Mouse (Mus musculus) liver, postnatal 0 days (tissue): ENCODE results near the gene 3100002H09Rik. TPM values are rescaled to one million over a fixed set of nuclear protein-coding genes. Genes with fewer than 3 reads are reported as not detected.

Experiments used
- ATAC-seq: fragments of 200-750 bp; cut with Nextera tagmentation; 2 replicates; pipeline ENCODE4 v1.8.0; 2017; ENCODE audit warnings: mild to moderate bottlenecking, moderate library complexity
- DNase-seq: peaks from one replicate; pipeline ENCODE4 v3.0.0-alpha.2; 2016
- H3K27ac ChIP-seq: fragments of 300-500 bp; sonication (generic); 2 replicates; pipeline ENCODE4 v1.5.1; 2014; ENCODE audit warnings: antibody characterized with exemption, moderate library complexity, mild to moderate bottlenecking, low read depth
- H3K27me3 ChIP-seq: fragments of 300-500 bp; sonication (generic); 2 replicates; pipeline ENCODE4 v1.6.1; 2014; ENCODE audit warnings: low read length, control low read depth, mixed read lengths; ENCODE audit not compliant: insufficient read depth
- H3K36me3 ChIP-seq: fragments of 300-500 bp; sonication (generic); replicated peaks from 2 replicates; pipeline ENCODE4 v1.6.1; 2014; ENCODE audit warnings: mild to moderate bottlenecking, control low read depth, low read length, moderate library complexity, mixed read lengths; ENCODE audit not compliant: insufficient read depth
- H3K4me1 ChIP-seq: fragments of 300-500 bp; sonication (generic); 2 replicates; pipeline ENCODE4 v1.6.1; 2014; ENCODE audit warnings: antibody characterized with exemption, mild to moderate bottlenecking, control low read depth; ENCODE audit not compliant: insufficient read depth
- H3K4me2 ChIP-seq: fragments of 300-500 bp; sonication (generic); 2 replicates; pipeline ENCODE4 v1.6.1; 2014; ENCODE audit warnings: low read depth, mild to moderate bottlenecking, low read length, moderate library complexity, mixed read lengths
- H3K4me3 ChIP-seq: fragments of 300-500 bp; sonication (generic); 2 replicates; pipeline ENCODE4 v1.5.1; 2014; ENCODE audit warnings: low read depth, low read length
- H3K9ac ChIP-seq: fragments of 300-500 bp; sonication (generic); replicated peaks from 2 replicates; pipeline ENCODE4 v1.6.1; 2014; ENCODE audit warnings: mild to moderate bottlenecking, moderate library complexity
- H3K9me3 ChIP-seq: fragments of 300-500 bp; sonication (generic); 2 replicates; pipeline ENCODE4 v1.6.1; 2016; ENCODE audit warnings: mild to moderate bottlenecking, control low read depth, low read length, mixed read lengths
- CTCF ChIP-seq: sonication (generic); IDR thresholded peaks from 2 replicates; pipeline ENCODE4 v1.5.1; 2016; ENCODE audit warnings: antibody characterized with exemption, low read depth
- EP300 ChIP-seq: IDR thresholded peaks from 2 replicates; pipeline ENCODE4 v1.6.1; 2016; ENCODE audit warnings: antibody characterized with exemption, low read depth, mild to moderate bottlenecking
- WGBS: fragments of 180-500 bp; shearing (Covaris S2); extraction: QIAGEN DNeasy Blood & Tissue Kit; methylation state at CpG from one replicate; pipeline ENCODE4 v1.1.7; 2014; ENCODE audit not compliant: insufficient replicate concordance; 5-methylcytosine and 5-hydroxymethylcytosine counted together
- polyA plus RNA-seq: library from polyadenylated mRNA; unstranded; fragments of >200 nt; fragmentation: Nextera tagmentation; extraction: Ambion mirVana; gene quantifications from 2 replicates; pipeline ENCODE4 v1.2.1, GENCODE M21; 2015

The 3100002H09Rik gene
- polyA plus RNA-seq, 1 experiment from 2014 or later = not detected

DNA sequence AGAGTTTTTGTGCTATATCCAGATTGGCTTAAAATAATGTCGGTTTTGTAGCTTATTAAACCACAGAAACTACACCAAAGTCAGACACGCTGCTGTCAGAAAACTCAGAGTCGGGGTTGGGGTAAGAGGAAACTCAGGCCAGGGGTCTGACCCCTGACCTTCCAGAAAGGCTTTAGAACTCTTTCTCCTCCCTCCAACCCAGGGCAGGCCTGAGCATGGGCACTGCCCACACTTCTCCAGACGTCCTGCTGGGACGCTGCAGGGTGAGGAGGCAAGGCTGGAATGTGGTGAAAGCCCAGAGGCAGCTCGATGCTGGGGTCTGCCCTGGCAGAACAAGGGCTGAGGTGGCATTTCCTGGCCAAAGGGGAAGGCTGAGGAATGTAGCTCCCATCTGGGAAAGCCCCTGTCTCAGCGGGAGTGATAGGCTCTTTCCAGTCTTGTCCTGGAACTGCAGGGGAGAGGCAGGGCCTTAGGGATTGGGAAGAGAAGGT lies 34.6 kb downstream of the 3100002H09Rik start:
- Histone ChIP-seq H3K4me2 (no peak overlapping the region), H3K4me3 (no peak overlapping the region), H3K27me3 (peaks cover 43% of the 10 kb centered on the region), H3K4me1 (no peaks in the 10 kb centered on the region), H3K36me3 (no peaks in the 10 kb centered on the region), H3K27ac (no peak overlapping the region), H3K9ac (no peak overlapping the region), H3K9me3 (no peaks in the 10 kb centered on the region)
- 8% methylated on average over 7 of the region's 7 CpGs for WGBS
- ATAC-seq (no peak), DNase-seq (no peak)
- TF ChIP-seq EP300 = no peak
- no peak for TF ChIP-seq CTCF

- no peak for DNase-seq
- 2% methylated on average over 58 of the region's 61 CpGs for WGBS
Measured at GRCm38 (mm10) chr4:124575269-124575954, 35.2 kb downstream of the 3100002H09Rik start.

DNA sequence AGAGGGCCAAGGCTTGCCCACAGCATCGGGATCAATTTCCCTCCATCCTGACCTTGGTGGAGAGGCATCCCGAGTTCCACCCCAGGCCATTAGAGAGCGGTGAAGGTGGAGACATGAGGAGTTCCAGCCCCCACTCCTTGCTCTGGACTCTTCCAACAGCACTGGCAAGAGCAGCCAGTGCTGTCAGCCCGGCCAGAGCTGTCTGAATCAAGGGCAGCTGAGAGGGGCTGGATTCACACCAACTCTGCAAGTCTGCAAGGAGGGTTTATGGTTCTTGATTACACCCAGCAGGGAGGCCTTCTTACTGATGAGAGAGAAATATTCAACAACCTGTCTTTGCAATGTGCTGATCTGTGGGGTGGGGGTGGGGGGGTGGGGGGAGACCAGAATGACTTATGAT lies 37.0 kb downstream of the 3100002H09Rik start:
- Histone ChIP-seq H3K4me3 (no peak overlapping the region), H3K4me2 (no peak overlapping the region), H3K4me1 (no peaks in the 10 kb centered on the region), H3K9ac (no peak overlapping the region), H3K27me3 (peaks cover 43% of the 10 kb centered on the region), H3K9me3 (no peaks in the 10 kb centered on the region), H3K36me3 (no peaks in the 10 kb centered on the region), H3K27ac (no peak overlapping the region)
- WGBS = 33% methylated on average over 3 of the region's 4 CpGs
- no peak for TF ChIP-seq CTCF
- TF ChIP-seq EP300 = no peak
- DNase-seq = no peak
- no peak for ATAC-seq

More at GRCm38 (mm10) chr4:124575269-124575954, 35.2 kb downstream of the 3100002H09Rik start:
- no peak for TF ChIP-seq CTCF
- TF ChIP-seq EP300 = no peak
- Histone ChIP-seq H3K27ac (no peak overlapping the region), H3K4me1 (no peaks in the 10 kb centered on the region), H3K4me3 (peak overlapping the region; percentile 7; the same call in 1 of the 2 replicates), H3K4me2 (peak overlapping the region; percentile 40), H3K9ac (no peak overlapping the region), H3K36me3 (no peaks in the 10 kb centered on the region), H3K27me3 (peaks cover 43% of the 10 kb centered on the region), H3K9me3 (no peaks in the 10 kb centered on the region)
- no peak for ATAC-seq

DNA sequence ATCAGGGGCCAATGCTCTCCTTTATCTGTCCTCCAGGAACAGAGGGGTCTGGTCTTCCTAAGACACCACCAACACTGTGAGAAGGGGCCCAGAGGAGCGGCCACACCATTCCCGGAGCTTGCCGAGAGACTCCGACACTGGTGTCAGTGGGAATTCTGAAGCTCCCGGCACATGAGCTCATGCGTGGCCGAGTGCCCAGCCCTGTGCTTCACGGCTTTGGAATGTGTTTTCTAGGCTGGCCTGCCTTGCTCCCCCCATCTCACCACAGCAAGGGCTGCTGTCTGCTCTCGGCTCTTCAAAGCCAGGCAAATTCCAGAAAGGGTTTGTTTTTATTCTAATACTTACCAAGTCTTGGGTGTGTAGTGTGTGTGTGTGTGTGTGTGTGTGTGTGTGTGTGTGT lies 39.6 kb downstream of the 3100002H09Rik start:
- no peak for DNase-seq
- Histone ChIP-seq H3K4me1 (no peaks in the 10 kb centered on the region), H3K4me3 (no peak overlapping the region), H3K9ac (no peak overlapping the region), H3K9me3 (no peaks in the 10 kb centered on the region), H3K27me3 (peaks cover 29% of the 10 kb centered on the region), H3K4me2 (no peak overlapping the region), H3K27ac (no peak overlapping the region), H3K36me3 (no peaks in the 10 kb centered on the region)
- TF ChIP-seq CTCF = no peak
- no peak for TF ChIP-seq EP300
- no peak for ATAC-seq
- WGBS = 77% methylated on average over 9 of the region's 9 CpGs

GRCm38 (mm10) chr4:124569661-124570060 lies 40.9 kb downstream of the 3100002H09Rik start:
- no peak for DNase-seq
- Histone ChIP-seq H3K4me2 (no peak overlapping the region), H3K4me3 (no peak overlapping the region), H3K27ac (no peak overlapping the region), H3K9me3 (no peaks in the 10 kb centered on the region), H3K9ac (no peak overlapping the region), H3K27me3 (peaks cover 16% of the 10 kb centered on the region), H3K36me3 (no peaks in the 10 kb centered on the region), H3K4me1 (no peaks in the 10 kb centered on the region)
- no peak for ATAC-seq
- 36% methylated on average over 7 of the region's 7 CpGs for WGBS
- TF ChIP-seq EP300 (no peak), CTCF (no peak)

- WGBS = 34% methylated on average over 2 of the region's 2 CpGs
- H3K36me3 ChIP-seq = no peaks in the 10 kb centered on the region
- no peaks in the 10 kb centered on the region; the same call in 1 of the 2 replicates for H3K27me3 ChIP-seq
- no peak overlapping the region for H3K4me3 ChIP-seq
- no peaks in the 10 kb centered on the region for H3K4me1 ChIP-seq
- no peak overlapping the region for H3K4me2 ChIP-seq
- H3K9ac ChIP-seq = no peak overlapping the region
- ATAC-seq = no peak
- TF ChIP-seq EP300 (no peak), CTCF (no peak)
- no peak overlapping the region for H3K27ac ChIP-seq
- no peak for DNase-seq
- no peaks in the 10 kb centered on the region for H3K9me3 ChIP-seq
Measured at GRCm38 (mm10) chr4:124563371-124563770, 47.2 kb downstream of the 3100002H09Rik start.
